Mouse (Mus musculus): ENCODE data around the gene Frmd4b. TPM values are rescaled to one million over a fixed set of nuclear protein-coding genes. Genes with fewer than 3 reads are reported as not detected.

Gene Frmd4b
- 24.8 and 33.9 TPM in 2 replicates for polyA plus RNA-seq (2016; fragmentation: Nextera tagmentation; extraction: Ambion mirVana)

- H3K9me3 ChIP-seq (replicated peaks), result no peaks in the 10 kb centered on the region
- peaks cover 31% of the 10 kb centered on the region for H3K27me3 ChIP-seq (ENCODE audit: low read depth, poor library complexity, severe bottlenecking)
- H3K36me3 ChIP-seq, result 0 out of 2 replicates have a peak, but pooled peaks cover 3% of the 10 kb centered on the region
- peaks cover 37% of the 10 kb centered on the region for H3K4me1 ChIP-seq
- H3K4me3 ChIP-seq, result peak within 1 kb of the TSS; percentile 85
- peak; percentile 88 for DNase-seq (ENCODE audit: low spot score)
- peak within 1 kb of the TSS; percentile 93 for H3K27ac ChIP-seq (replicated peaks)
- under 1% methylated on average over 41 of the region's 42 CpGs for WGBS
Observed at GRCm38 (mm10) chr6:97617266-97617743, at the start of gene Frmd4b. Gene Frmd4b, minus strand, starts transcription at chr6:97617541.

GRCm38 (mm10) chr6:97666417-97666816, 49.1 kb upstream of the Frmd4b start:
- Histone ChIP-seq H3K4me3 (peak overlapping the region; percentile 12), H3K27me3 (ENCODE audit: low read depth, poor library complexity, severe bottlenecking) (no peaks in the 10 kb centered on the region), H3K4me1 (peaks cover 23% of the 10 kb centered on the region), H3K27ac (replicated peaks) (peak overlapping the region; percentile 79), H3K9me3 (replicated peaks) (peaks cover 4% of the 10 kb centered on the region; the same call in 1 of the 2 replicates), H3K36me3 (no peaks in the 10 kb centered on the region)
- WGBS, result 15% methylated on average over 2 of the region's 2 CpGs
- peak; percentile 12 for DNase-seq (ENCODE audit: low spot score)

GRCm38 (mm10) chr6:97658921-97659320, 41.6 kb upstream of the Frmd4b start:
- Histone ChIP-seq H3K9me3 (replicated peaks) (peaks cover 8% of the 10 kb centered on the region; the same call in 1 of the 2 replicates), H3K36me3 (no peaks in the 10 kb centered on the region), H3K4me1 (no peaks in the 10 kb centered on the region), H3K27ac (replicated peaks) (no peak overlapping the region), H3K4me3 (no peak overlapping the region), H3K27me3 (ENCODE audit: low read depth, poor library complexity, severe bottlenecking) (no peaks in the 10 kb centered on the region)
- no peak for DNase-seq (ENCODE audit: low spot score)
- 83% methylated on average over 6 of the region's 6 CpGs for WGBS

- H3K4me3 ChIP-seq, result no peak overlapping the region
- 86% methylated on average over 3 of the region's 3 CpGs for WGBS
Observed at GRCm38 (mm10) chr6:97655986-97656385, 38.6 kb upstream of the Frmd4b start.

GRCm38 (mm10) chr6:97647501-97647900, 30.2 kb upstream of the Frmd4b start:
- Histone ChIP-seq H3K27ac (replicated peaks) (no peak overlapping the region), H3K4me3 (no peak overlapping the region), H3K27me3 (ENCODE audit: low read depth, poor library complexity, severe bottlenecking) (no peaks in the 10 kb centered on the region), H3K36me3 (no peaks in the 10 kb centered on the region), H3K9me3 (replicated peaks) (no peaks in the 10 kb centered on the region), H3K4me1 (no peaks in the 10 kb centered on the region)
- WGBS, result 93% methylated on average over 14 of the region's 14 CpGs
- no peak for DNase-seq (ENCODE audit: low spot score)

More at GRCm38 (mm10) chr6:97655986-97656385, 38.6 kb upstream of the Frmd4b start:
- Histone ChIP-seq H3K27me3 (ENCODE audit: low read depth, poor library complexity, severe bottlenecking) (no peaks in the 10 kb centered on the region), H3K36me3 (no peaks in the 10 kb centered on the region), H3K9me3 (replicated peaks) (peaks cover 8% of the 10 kb centered on the region; the same call in 1 of the 2 replicates), H3K27ac (replicated peaks) (no peak overlapping the region), H3K4me1 (no peaks in the 10 kb centered on the region)
- no peak for DNase-seq (ENCODE audit: low spot score)

GRCm38 (mm10) chr6:97623330-97623729, 6.0 kb upstream of the Frmd4b start:
- 64% methylated on average over 9 of the region's 9 CpGs for WGBS
- H3K9me3 ChIP-seq (replicated peaks), result no peaks in the 10 kb centered on the region
- no peak for DNase-seq (ENCODE audit: low spot score)

GRCm38 (mm10) chr6:97622236-97622635, 4.9 kb upstream of the Frmd4b start:
- Histone ChIP-seq H3K4me3 (no peak overlapping the region), H3K9me3 (replicated peaks) (no peaks in the 10 kb centered on the region), H3K27ac (replicated peaks) (no peak overlapping the region), H3K27me3 (ENCODE audit: low read depth, poor library complexity, severe bottlenecking) (peaks cover 13% of the 10 kb centered on the region), H3K36me3 (no peaks in the 10 kb centered on the region), H3K4me1 (peaks cover 16% of the 10 kb centered on the region)
- DNase-seq (ENCODE audit: low spot score), result no peak
- 80% methylated on average over 5 of the region's 5 CpGs for WGBS

More at GRCm38 (mm10) chr6:97623330-97623729, 6.0 kb upstream of the Frmd4b start:
- Histone ChIP-seq H3K27ac (replicated peaks) (no peak overlapping the region), H3K36me3 (no peaks in the 10 kb centered on the region), H3K4me3 (no peak overlapping the region), H3K27me3 (ENCODE audit: low read depth, poor library complexity, severe bottlenecking) (peaks cover 8% of the 10 kb centered on the region), H3K4me1 (peaks cover 8% of the 10 kb centered on the region)

GRCm38 (mm10) chr6:97617774-97618173, 433 bp upstream of the Frmd4b start:
- Histone ChIP-seq H3K4me1 (peaks cover 37% of the 10 kb centered on the region), H3K27me3 (ENCODE audit: low read depth, poor library complexity, severe bottlenecking) (peaks cover 31% of the 10 kb centered on the region), H3K4me3 (peak overlapping the region; percentile 85), H3K36me3 (0 out of 2 replicates have a peak, but pooled peaks cover 3% of the 10 kb centered on the region), H3K9me3 (replicated peaks) (no peaks in the 10 kb centered on the region), H3K27ac (replicated peaks) (peak overlapping the region; percentile 93)
- 25% methylated on average over 7 of the region's 7 CpGs for WGBS
- no peak for DNase-seq (ENCODE audit: low spot score)

GRCm38 (mm10) chr6:97616658-97617265, 579 bp downstream of the Frmd4b start:
- 0% methylated on average over 40 of the region's 40 CpGs for WGBS
- peak overlapping the region; percentile 93 for H3K27ac ChIP-seq (replicated peaks)
- peaks cover 37% of the 10 kb centered on the region for H3K4me1 ChIP-seq
- no peaks in the 10 kb centered on the region for H3K9me3 ChIP-seq (replicated peaks)
- peak overlapping the region; percentile 85 for H3K4me3 ChIP-seq
- H3K36me3 ChIP-seq, result 0 out of 2 replicates have a peak, but pooled peaks cover 7% of the 10 kb centered on the region
- H3K27me3 ChIP-seq (ENCODE audit: low read depth, poor library complexity, severe bottlenecking), result peaks cover 31% of the 10 kb centered on the region
- peak; percentile 83 for DNase-seq (ENCODE audit: low spot score)

GRCm38 (mm10) chr6:97615901-97616461, 1.4 kb downstream of the Frmd4b start:
- peak overlapping the region; percentile 85 for H3K4me3 ChIP-seq
- DNase-seq (ENCODE audit: low spot score), result peak; percentile 35
- WGBS, result 6% methylated on average over 16 of the region's 16 CpGs
- H3K9me3 ChIP-seq (replicated peaks), result no peaks in the 10 kb centered on the region
- peaks cover 31% of the 10 kb centered on the region for H3K27me3 ChIP-seq (ENCODE audit: low read depth, poor library complexity, severe bottlenecking)
- peak overlapping the region; percentile 93 for H3K27ac ChIP-seq (replicated peaks)
- 0 out of 2 replicates have a peak, but pooled peaks cover 10% of the 10 kb centered on the region for H3K36me3 ChIP-seq
- H3K4me1 ChIP-seq, result peaks cover 37% of the 10 kb centered on the region

GRCm38 (mm10) chr6:97614179-97614578, 3.2 kb downstream of the Frmd4b start:
- DNase-seq (ENCODE audit: low spot score), result no peak
- H3K27me3 ChIP-seq (ENCODE audit: low read depth, poor library complexity, severe bottlenecking), result peaks cover 31% of the 10 kb centered on the region
- H3K36me3 ChIP-seq, result 0 out of 2 replicates have a peak, but pooled peaks cover 10% of the 10 kb centered on the region
- H3K4me1 ChIP-seq, result peaks cover 50% of the 10 kb centered on the region
- no peaks in the 10 kb centered on the region for H3K9me3 ChIP-seq (replicated peaks)
- H3K27ac ChIP-seq (replicated peaks), result no peak overlapping the region
- H3K4me3 ChIP-seq, result peak overlapping the region; percentile 85; the same call in 1 of the 2 replicates

- H3K4me3 ChIP-seq, result no peak overlapping the region
- H3K27me3 ChIP-seq (ENCODE audit: low read depth, poor library complexity, severe bottlenecking), result peaks cover 19% of the 10 kb centered on the region
- H3K9me3 ChIP-seq (replicated peaks), result no peaks in the 10 kb centered on the region
- no peak for DNase-seq (ENCODE audit: low spot score)
- H3K36me3 ChIP-seq, result 0 out of 2 replicates have a peak, but pooled peaks cover 10% of the 10 kb centered on the region
- 90% methylated on average over 5 of the region's 5 CpGs for WGBS
- H3K4me1 ChIP-seq, result peaks cover 50% of the 10 kb centered on the region
- no peak overlapping the region for H3K27ac ChIP-seq (replicated peaks)
Observed at GRCm38 (mm10) chr6:97612861-97613260, 4.5 kb downstream of the Frmd4b start.

- 0 out of 2 replicates have a peak, but pooled peaks cover 12% of the 10 kb centered on the region for H3K36me3 ChIP-seq
- H3K27ac ChIP-seq (replicated peaks), result no peak overlapping the region
- peaks cover 11% of the 10 kb centered on the region for H3K27me3 ChIP-seq (ENCODE audit: low read depth, poor library complexity, severe bottlenecking)
- H3K9me3 ChIP-seq (replicated peaks), result no peaks in the 10 kb centered on the region
- peaks cover 45% of the 10 kb centered on the region for H3K4me1 ChIP-seq
- no peak for DNase-seq (ENCODE audit: low spot score)
- 82% methylated on average over 2 of the region's 2 CpGs for whole genome bisulfite sequencing
- no peak overlapping the region for H3K4me3 ChIP-seq
Observed at GRCm38 (mm10) chr6:97610051-97610450, 7.3 kb downstream of the Frmd4b start.
